Mouse (Mus musculus): ENCODE data around the gene Retreg1.

GRCm38 (mm10) chr15:25872657-25873056 is 29.7 kb downstream of the Retreg1 start:
- TF ChIP-seq CTCF (IDR thresholded peaks at IDR 0.05; ENCODE audit: insufficient read depth, low read depth, low read length): no peak
- TF ChIP-seq POLR2A (IDR thresholded peaks at IDR 0.05; ENCODE audit: insufficient read depth, low read depth, low read length): no peak

Measured in olfactory bulb, adult 2 months (tissue).